Mouse (Mus musculus): ENCODE results near the gene Ush2a. TPM values are rescaled to one million over a fixed set of nuclear protein-coding genes. Genes with fewer than 3 reads are reported as not detected.

Gene Ush2a
- total and polyA plus RNA-seq, 2 experiments = under 0.01 TPM

DNA sequence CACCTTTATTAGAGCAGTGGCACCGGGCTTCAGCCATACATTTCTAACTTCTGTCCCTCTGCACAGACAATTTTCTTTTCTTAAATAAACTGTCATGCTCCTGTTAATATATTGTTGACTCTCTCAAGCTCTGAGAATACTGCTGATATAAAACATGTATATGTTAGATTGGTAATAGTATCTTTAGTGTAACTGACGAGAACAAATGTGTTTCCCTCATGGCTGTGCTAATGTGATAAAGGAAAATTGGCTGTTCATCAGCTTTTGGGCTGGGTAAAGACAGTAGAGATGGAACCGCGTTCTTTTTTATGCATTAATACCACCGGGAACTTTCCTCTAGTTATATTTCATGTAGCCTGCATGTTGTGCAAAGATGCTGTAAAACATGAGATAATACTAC is 54.8 kb downstream of the Ush2a start:
- Histone ChIP-seq H3K4me1 (ENCODE audit: control insufficient read depth, insufficient read depth, low read length) (no peaks in the 10 kb centered on the region), H3K27me3 (ENCODE audit: control insufficient read depth, insufficient read depth, low read length) (no peaks in the 10 kb centered on the region), H3K79me2 (ENCODE audit: control insufficient read depth, insufficient read depth, low read length) (no peaks in the 10 kb centered on the region), H3K27ac (replicated peaks; ENCODE audit: insufficient read depth, low read depth, low read length) (no peak overlapping the region), H3K4me3 (ENCODE audit: insufficient read depth, low read depth, low read length) (no peak overlapping the region), H3K9ac (ENCODE audit: low read depth, low read length) (no peak overlapping the region), H3K36me3 (ENCODE audit: control insufficient read depth, insufficient read depth, low read length) (no peaks in the 10 kb centered on the region)
- no peak for DNase-seq (ENCODE audit: extremely low read depth, low read depth, low spot score)
- 88% methylated on average over 5 of the region's 5 CpGs for WGBS
- no peak for TF ChIP-seq POLR2A (IDR thresholded peaks at IDR 0.05; ENCODE audit: extremely low read depth, insufficient read depth, low read length)
- TF ChIP-seq CTCF (IDR thresholded peaks at IDR 0.05; ENCODE audit: low read depth, low read length) = no peak

DNA sequence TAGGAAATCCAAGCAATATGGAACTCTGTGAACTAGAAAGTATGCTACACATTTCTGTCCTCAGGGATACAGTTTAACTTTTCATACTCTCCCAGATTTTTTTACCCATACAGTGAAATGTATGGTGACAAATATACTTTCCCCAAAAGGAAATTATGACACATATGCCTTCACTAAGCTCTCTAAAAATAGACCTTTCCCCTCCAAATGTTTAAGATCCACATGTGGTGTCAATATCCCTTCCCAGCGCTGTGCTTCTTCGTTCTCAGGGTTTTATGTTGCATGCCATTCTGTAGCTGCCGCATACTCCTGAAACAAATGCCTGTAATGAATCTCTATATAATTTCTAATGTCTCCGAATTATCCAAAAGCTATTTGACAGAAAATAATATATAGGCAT is 58.4 kb downstream of the Ush2a start:
- H3K4me3 ChIP-seq (ENCODE audit: insufficient read depth, low read depth, low read length) = no peak overlapping the region
- no peak for DNase-seq (ENCODE audit: extremely low read depth, low read depth, low spot score)
- 79% methylated on average over 4 of the region's 4 CpGs for WGBS
- H3K79me2 ChIP-seq (ENCODE audit: control insufficient read depth, insufficient read depth, low read length) = no peaks in the 10 kb centered on the region
- no peaks in the 10 kb centered on the region for H3K4me1 ChIP-seq (ENCODE audit: control insufficient read depth, insufficient read depth, low read length)
- no peak for TF ChIP-seq CTCF (IDR thresholded peaks at IDR 0.05; ENCODE audit: low read depth, low read length)
- no peak for TF ChIP-seq POLR2A (IDR thresholded peaks at IDR 0.05; ENCODE audit: extremely low read depth, insufficient read depth, low read length)
- H3K36me3 ChIP-seq (ENCODE audit: control insufficient read depth, insufficient read depth, low read length) = no peaks in the 10 kb centered on the region
- no peaks in the 10 kb centered on the region for H3K27me3 ChIP-seq (ENCODE audit: control insufficient read depth, insufficient read depth, low read length)
- H3K27ac ChIP-seq (replicated peaks; ENCODE audit: insufficient read depth, low read depth, low read length) = no peak overlapping the region
- no peak overlapping the region for H3K9ac ChIP-seq (ENCODE audit: low read depth, low read length)

DNA sequence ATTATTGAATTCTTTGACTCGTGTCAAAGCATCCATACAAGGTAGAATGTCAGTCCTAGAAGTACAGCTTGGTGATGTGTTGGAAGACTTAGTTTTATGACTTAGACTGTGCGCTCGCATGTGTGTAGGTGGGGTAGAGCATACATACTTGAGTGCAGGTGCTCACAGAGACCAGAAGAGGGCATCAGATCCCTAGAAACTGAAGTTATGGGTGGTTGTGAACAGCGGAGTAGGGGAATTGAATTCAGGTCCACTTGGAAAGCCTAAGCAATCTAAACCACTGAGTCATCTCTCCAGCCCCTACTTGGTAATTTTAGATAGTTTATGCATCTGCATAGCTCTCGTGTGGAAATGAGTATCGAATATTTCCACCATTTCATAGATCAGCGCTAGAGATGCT is 59.7 kb downstream of the Ush2a start:
- no peaks in the 10 kb centered on the region for H3K36me3 ChIP-seq (ENCODE audit: control insufficient read depth, insufficient read depth, low read length)
- WGBS = 82% methylated on average over 7 of the region's 7 CpGs

DNA sequence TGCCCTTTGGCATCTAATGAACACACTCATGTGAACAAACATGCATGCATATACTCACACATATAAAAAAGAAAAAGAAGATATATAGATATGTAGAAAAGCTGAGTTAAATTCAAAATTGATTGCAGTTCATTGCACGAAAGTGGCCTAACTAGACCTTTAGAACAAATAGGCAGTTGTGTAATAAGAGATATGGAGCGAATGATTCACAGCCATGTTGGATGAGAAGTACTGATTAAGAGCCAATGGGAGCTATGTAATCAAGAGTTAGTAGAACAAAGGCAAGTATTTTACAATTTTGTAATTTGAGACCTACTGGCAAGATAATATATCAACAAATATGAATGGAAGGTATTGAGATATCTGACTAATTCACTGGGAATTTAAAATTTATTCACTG is 68.6 kb downstream of the Ush2a start:
- Histone ChIP-seq H3K4me1 (ENCODE audit: control insufficient read depth, insufficient read depth, low read length) (no peaks in the 10 kb centered on the region), H3K4me3 (ENCODE audit: insufficient read depth, low read depth, low read length) (no peak overlapping the region), H3K9ac (ENCODE audit: low read depth, low read length) (no peak overlapping the region), H3K36me3 (ENCODE audit: control insufficient read depth, insufficient read depth, low read length) (no peaks in the 10 kb centered on the region), H3K79me2 (ENCODE audit: control insufficient read depth, insufficient read depth, low read length) (no peaks in the 10 kb centered on the region), H3K27ac (replicated peaks; ENCODE audit: insufficient read depth, low read depth, low read length) (no peak overlapping the region), H3K27me3 (ENCODE audit: control insufficient read depth, insufficient read depth, low read length) (no peaks in the 10 kb centered on the region)
- WGBS = 20% methylated on average over 2 of the region's 2 CpGs
- no peak for TF ChIP-seq CTCF (IDR thresholded peaks at IDR 0.05; ENCODE audit: low read depth, low read length)
- DNase-seq (ENCODE audit: extremely low read depth, low read depth, low spot score) = peak; percentile 87

More for the DNA sequence above, 59.7 kb downstream of the Ush2a start:
- Histone ChIP-seq H3K79me2 (ENCODE audit: control insufficient read depth, insufficient read depth, low read length) (no peaks in the 10 kb centered on the region), H3K4me1 (ENCODE audit: control insufficient read depth, insufficient read depth, low read length) (no peaks in the 10 kb centered on the region), H3K27me3 (ENCODE audit: control insufficient read depth, insufficient read depth, low read length) (no peaks in the 10 kb centered on the region), H3K27ac (replicated peaks; ENCODE audit: insufficient read depth, low read depth, low read length) (no peak overlapping the region), H3K4me3 (ENCODE audit: insufficient read depth, low read depth, low read length) (no peak overlapping the region), H3K9ac (ENCODE audit: low read depth, low read length) (no peak overlapping the region)
- TF ChIP-seq CTCF (IDR thresholded peaks at IDR 0.05; ENCODE audit: low read depth, low read length) (peak; percentile 32; the same call in 1 of the 2 replicates), POLR2A (IDR thresholded peaks at IDR 0.05; ENCODE audit: extremely low read depth, insufficient read depth, low read length) (no peak)
- peak; percentile 17 for DNase-seq (ENCODE audit: extremely low read depth, low read depth, low spot score)

DNA sequence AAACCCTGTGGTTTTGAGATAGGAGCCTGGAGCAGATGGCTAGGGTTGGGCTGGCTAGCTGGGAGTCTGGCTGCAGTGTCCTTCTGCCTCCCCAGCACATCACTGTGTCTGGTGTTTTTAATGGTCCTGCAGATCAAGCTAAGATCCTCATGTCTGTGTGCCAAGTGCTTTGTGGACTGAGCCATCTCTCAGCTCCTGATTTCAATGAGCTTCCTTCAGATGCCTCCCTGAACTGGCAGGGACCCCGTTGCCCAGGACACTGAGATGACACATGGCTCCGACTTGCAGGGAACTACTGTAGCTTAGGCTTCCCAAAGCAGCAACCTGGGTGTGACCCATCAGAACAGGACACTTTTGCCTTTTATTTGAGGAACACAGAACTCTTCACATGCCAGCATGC is 72.1 kb downstream of the Ush2a start:
- Histone ChIP-seq H3K9ac (ENCODE audit: low read depth, low read length) (no peak overlapping the region), H3K27ac (replicated peaks; ENCODE audit: insufficient read depth, low read depth, low read length) (no peak overlapping the region), H3K27me3 (ENCODE audit: control insufficient read depth, insufficient read depth, low read length) (no peaks in the 10 kb centered on the region), H3K4me1 (ENCODE audit: control insufficient read depth, insufficient read depth, low read length) (no peaks in the 10 kb centered on the region), H3K36me3 (ENCODE audit: control insufficient read depth, insufficient read depth, low read length) (no peaks in the 10 kb centered on the region), H3K4me3 (ENCODE audit: insufficient read depth, low read depth, low read length) (no peak overlapping the region), H3K79me2 (ENCODE audit: control insufficient read depth, insufficient read depth, low read length) (no peaks in the 10 kb centered on the region)
- no peak for DNase-seq (ENCODE audit: extremely low read depth, low read depth, low spot score)
- WGBS = 72% methylated on average over 2 of the region's 2 CpGs
- TF ChIP-seq CTCF (IDR thresholded peaks at IDR 0.05; ENCODE audit: low read depth, low read length) = no peak
- TF ChIP-seq POLR2A (IDR thresholded peaks at IDR 0.05; ENCODE audit: extremely low read depth, insufficient read depth, low read length) = no peak

DNA sequence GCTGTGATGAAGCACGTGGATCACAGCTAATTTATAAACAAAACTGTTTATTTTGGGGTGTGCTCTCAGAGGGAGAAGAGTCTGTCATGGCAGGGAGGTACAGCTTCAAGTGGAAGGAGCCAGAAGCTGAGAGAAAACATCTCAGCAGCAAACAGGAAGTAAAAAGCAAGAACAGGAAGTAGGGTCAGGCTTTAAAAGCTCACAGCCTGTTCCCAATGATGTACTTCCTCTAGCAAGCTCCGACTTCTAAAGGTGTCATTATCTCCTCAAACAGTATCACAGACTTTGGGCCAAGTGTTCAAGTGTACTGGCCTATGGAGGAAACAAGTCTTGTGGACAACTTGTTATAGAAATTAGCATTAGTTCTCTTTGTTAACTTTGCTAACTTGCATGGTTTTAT is 85.9 kb downstream of the Ush2a start:
- no peak overlapping the region for H3K27ac ChIP-seq (replicated peaks; ENCODE audit: insufficient read depth, low read depth, low read length)
- TF ChIP-seq POLR2A (IDR thresholded peaks at IDR 0.05; ENCODE audit: extremely low read depth, insufficient read depth, low read length) (no peak), CTCF (IDR thresholded peaks at IDR 0.05; ENCODE audit: low read depth, low read length) (no peak)
- 51% methylated on average over 2 of the region's 2 CpGs for WGBS
- no peaks in the 10 kb centered on the region for H3K4me1 ChIP-seq (ENCODE audit: control insufficient read depth, insufficient read depth, low read length)
- H3K36me3 ChIP-seq (ENCODE audit: control insufficient read depth, insufficient read depth, low read length) = no peaks in the 10 kb centered on the region
- H3K9ac ChIP-seq (ENCODE audit: low read depth, low read length) = no peak overlapping the region
- DNase-seq (ENCODE audit: extremely low read depth, low read depth, low spot score) = no peak
- no peaks in the 10 kb centered on the region for H3K27me3 ChIP-seq (ENCODE audit: control insufficient read depth, insufficient read depth, low read length)
- no peaks in the 10 kb centered on the region for H3K79me2 ChIP-seq (ENCODE audit: control insufficient read depth, insufficient read depth, low read length)
- H3K4me3 ChIP-seq (ENCODE audit: insufficient read depth, low read depth, low read length) = no peak overlapping the region
